Comparison of ENCODE assay signal across 9 mouse cellular contexts in the genomic region with DNA sequence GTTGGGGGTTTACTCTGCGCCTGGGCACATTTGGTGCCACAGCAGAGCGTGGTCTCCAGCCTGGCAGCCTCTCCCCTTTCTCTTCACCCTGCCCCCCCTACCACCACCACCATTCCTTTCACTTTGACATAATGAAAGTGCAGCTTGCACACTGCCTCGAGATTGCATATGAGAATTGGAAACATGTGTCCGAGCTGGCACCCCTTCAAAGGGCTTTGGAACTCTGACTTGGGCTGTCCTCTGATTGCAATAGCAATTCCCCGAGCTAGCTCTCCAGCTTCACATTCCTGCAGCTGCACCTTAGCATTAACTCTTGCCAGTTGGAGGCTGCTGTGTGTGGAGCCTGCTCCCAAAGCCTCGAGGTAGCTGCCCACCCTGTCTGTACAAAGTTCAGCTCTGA. TPM values are rescaled to one million over a fixed set of nuclear protein-coding genes. Genes with fewer than 3 reads are reported as not detected.
DNase-seq lines count a peak whose midpoint lies in the region; ATAC-seq lines count a peak whose summit lies in the region.
"Had no signal": no experiment of that assay in that cellular context is flagged by ENCODE, and none has a peak within 500 bp of the region (broad histone marks: within the 10 kb centered on the region; RNA-seq: fewer than 3 reads in every experiment).

No protein-coding gene starts in this region.

- H3K27me3 ChIP-seq in forebrain, embryonic 15.5 days = no peaks in the 10 kb centered on the region
- H3K27me3 ChIP-seq: liver, embryonic 15.5 days had no signal

- no peaks in the 10 kb centered on the region for H3K36me3 ChIP-seq in forebrain, embryonic 15.5 days
- H3K36me3 ChIP-seq: liver, embryonic 15.5 days had no signal

- no peaks in the 10 kb centered on the region for H3K9me3 ChIP-seq in forebrain, embryonic 15.5 days
- H3K9me3 ChIP-seq: liver, embryonic 15.5 days had no signal

- no peak overlapping the region for H3K9ac ChIP-seq in forebrain, embryonic 15.5 days (replicated peaks)
- H3K9ac ChIP-seq: liver, embryonic 15.5 days had no signal

- H3K27ac ChIP-seq in forebrain, embryonic 15.5 days (replicated peaks) = no peak overlapping the region
- H3K27ac ChIP-seq: liver, embryonic 15.5 days had no signal

- WGBS in forebrain, embryonic 15.5 days = 60% methylated on average over 6 of the region's 6 CpGs

- no peak overlapping the region for H3K4me3 ChIP-seq in forebrain, embryonic 15.5 days
- H3K4me3 ChIP-seq: liver, embryonic 15.5 days had no signal

- ATAC-seq in forebrain, embryonic 15.5 days (replicated peaks) = no peak

- no peaks in the 10 kb centered on the region for H3K4me1 ChIP-seq in forebrain, embryonic 15.5 days
- H3K4me1 ChIP-seq: liver, embryonic 15.5 days had no signal

- DNase-seq in 3T3-L1 (ENCODE audit: low read depth, low spot score) (peak; percentile 97), MN1 (ENCODE audit: low spot score) (no peak)
- DNase-seq in adrenal gland, adult 8-10 months = peak; percentile 9
- DNase-seq in heart, adult 18-20 months = peak; percentile 81 to 83
- DNase-seq in lung, adult 18-20 months = peak; percentile 35 to 48
- no peak for DNase-seq in retina, embryonic 14.5 days (ENCODE audit: low spot score)
- no peak for DNase-seq in frontal cortex, postnatal 14 days (ENCODE audit: low spot score in 2 of 2)

- no peak overlapping the region for H3K4me2 ChIP-seq in forebrain, embryonic 15.5 days (replicated peaks)
- H3K4me2 ChIP-seq: liver, embryonic 15.5 days had no signal

RNA-seq across cellular contexts. Expression of gene Ngf, which starts 56.8 kb away (rescaled TPM):
- 1 to 10 TPM; 1.6 to 4.2 (median 3.5) TPM for total RNA-seq in adrenal gland, adult 8-10 months (2022)
- total RNA-seq in heart, adult 18-20 months (2021) = 1 to 10 TPM; 3.4 to 3.9 TPM
- polyA plus RNA-seq in forebrain, embryonic 15.5 days (2015; fragmentation: Nextera tagmentation; extraction: Ambion mirVana) = 0.55 and 0.70 TPM in 2 replicates

Comparison
In these comparisons a context has a peak if more than half of its experiments do, and no peak if none do; other contexts are left out.
1. DNase-seq: peak in 3T3-L1 (single experiment), adrenal gland, adult 8-10 months (single experiment), heart, adult 18-20 months (2 of 2) and lung, adult 18-20 months (2 of 2); none in retina, embryonic 14.5 days (single experiment), MN1 (single experiment) and frontal cortex, postnatal 14 days (0 of 2).